Mouse (Mus musculus) adrenal gland, adult 18-20 months (tissue): ENCODE data around the gene Abi1. TPM values are rescaled to one million over a fixed set of nuclear protein-coding genes. Genes with fewer than 3 reads are reported as not detected.
"Not testable (repeated sequence)": the region's sequence is repeated elsewhere in the genome, so short reads cannot be mapped to it uniquely, and the experiment has no call there.

Source experiments
- DNase-seq, 2 experiments: peaks; one replicate each; pipeline ENCODE4 v3.0.0; 2021 to 2022; ENCODE audit warnings: low spot score in 2 of 2
- total RNA-seq, 2 experiments: library from RNA; stranded (reverse); gene quantifications; 1 replicate in 1 of 2; 2 replicates in 1 of 2; pipeline ENCODE4 v1.2.3; 2021

Abi1 gene
- total RNA-seq, 2 experiments from 2014 or later, result 61.3 to 65.6 TPM

- DNase-seq, result no peak
These were observed 5.2 kb downstream of the Abi1 start for GRCm38 (mm10) chr2:23034692-23035435.

- DNase-seq, result no peak
These were observed 9.4 kb downstream of the Abi1 start for GRCm38 (mm10) chr2:23030631-23031030.

GRCm38 (mm10) chr2:23028826-23029225 is 11.2 kb downstream of the Abi1 start:
- DNase-seq, result no peak

- no peak for DNase-seq
These were observed 13.7 kb downstream of the Abi1 start for GRCm38 (mm10) chr2:23026379-23026778.

GRCm38 (mm10) chr2:23023714-23024282 is 16.2 kb downstream of the Abi1 start:
- no peak for DNase-seq

- DNase-seq, result no peak
These were observed 17.0 kb downstream of the Abi1 start for GRCm38 (mm10) chr2:23023023-23023422.

GRCm38 (mm10) chr2:23021721-23022120 is 18.3 kb downstream of the Abi1 start:
- DNase-seq, result peak in 1 of 2 experiments; percentile 36

GRCm38 (mm10) chr2:23021320-23021719 is 18.7 kb downstream of the Abi1 start:
- DNase-seq, result no peak

- DNase-seq, result no peak
These were observed 20.9 kb downstream of the Abi1 start for GRCm38 (mm10) chr2:23019170-23019569.

- DNase-seq, result no peak
These were observed 23.9 kb downstream of the Abi1 start for GRCm38 (mm10) chr2:23016121-23016520.

GRCm38 (mm10) chr2:23015335-23015734 is 24.7 kb downstream of the Abi1 start:
- DNase-seq, result no peak

GRCm38 (mm10) chr2:23014935-23015334 is 25.1 kb downstream of the Abi1 start:
- DNase-seq, result not testable (repeated sequence)

- DNase-seq, result no peak
These were observed 31.8 kb downstream of the Abi1 start for GRCm38 (mm10) chr2:23008256-23008655.

- no peak for DNase-seq
These were observed 32.5 kb downstream of the Abi1 start for GRCm38 (mm10) chr2:23007577-23007976.

GRCm38 (mm10) chr2:23007149-23007548 is 32.9 kb downstream of the Abi1 start:
- no peak for DNase-seq

- no peak for DNase-seq
These were observed 33.8 kb downstream of the Abi1 start for GRCm38 (mm10) chr2:23006219-23006618.

GRCm38 (mm10) chr2:23002637-23003036 is 37.4 kb downstream of the Abi1 start:
- no peak for DNase-seq

- no peak for DNase-seq
These were observed 40.4 kb downstream of the Abi1 start for GRCm38 (mm10) chr2:22999620-23000019.

GRCm38 (mm10) chr2:22998804-22999203 is 41.2 kb downstream of the Abi1 start:
- DNase-seq, result no peak

- no peak for DNase-seq
These were observed 42.0 kb downstream of the Abi1 start for GRCm38 (mm10) chr2:22998015-22998414.

GRCm38 (mm10) chr2:22996071-22996470 is 44.0 kb downstream of the Abi1 start:
- no peak for DNase-seq

GRCm38 (mm10) chr2:22985973-22986657 is 53.9 kb downstream of the Abi1 start:
- no peak for DNase-seq
